Mouse (Mus musculus) forebrain, embryonic 15.5 days (tissue): ENCODE data around the gene Kcnq2. TPM values are rescaled to one million over a fixed set of nuclear protein-coding genes. Genes with fewer than 3 reads are reported as not detected.

Source experiments
- ATAC-seq: fragments of 200-750 bp; cut with Nextera tagmentation; replicated peaks from 2 replicates; pipeline ENCODE4 v1.8.0; 2017; ENCODE audit warnings: mild to moderate bottlenecking, moderate TSS enrichment, moderate library complexity
- H3K27ac ChIP-seq: fragments of 300-500 bp; sonication (generic); replicated peaks from 2 replicates; pipeline ENCODE4 v1.5.1; 2015; ENCODE audit warnings: mild to moderate bottlenecking, inconsistent platforms
- H3K27me3 ChIP-seq: fragments of 300-500 bp; sonication (generic); 2 replicates; pipeline ENCODE4 v1.6.1; 2015; ENCODE audit warnings: inconsistent platforms
- H3K36me3 ChIP-seq: fragments of 300-500 bp; sonication (generic); 2 replicates; pipeline ENCODE4 v1.6.1; 2015; ENCODE audit warnings: mild to moderate bottlenecking, inconsistent platforms
- H3K4me1 ChIP-seq: fragments of 300-500 bp; sonication (generic); 2 replicates; pipeline ENCODE4 v1.6.1; 2015; ENCODE audit warnings: inconsistent platforms
- H3K4me2 ChIP-seq: fragments of 300-500 bp; sonication (generic); replicated peaks from 2 replicates; pipeline ENCODE4 v1.6.1; 2015; ENCODE audit warnings: mild to moderate bottlenecking, inconsistent platforms
- H3K4me3 ChIP-seq: fragments of 300-500 bp; sonication (generic); 2 replicates; pipeline ENCODE4 v1.5.1; 2015; ENCODE audit warnings: mild to moderate bottlenecking, inconsistent platforms
- H3K9ac ChIP-seq: fragments of 300-500 bp; sonication (generic); replicated peaks from 2 replicates; pipeline ENCODE4 v1.6.1; 2015; ENCODE audit warnings: mild to moderate bottlenecking, inconsistent platforms
- H3K9me3 ChIP-seq: fragments of 300-500 bp; sonication (generic); 2 replicates; pipeline ENCODE4 v1.6.1; 2016; ENCODE audit warnings: inconsistent platforms
- WGBS: fragments of 180-500 bp; shearing (Covaris S2); methylation state at CpG from one replicate; pipeline ENCODE4 v1.1.7; 2015; ENCODE audit warnings: mixed read lengths; 5-methylcytosine and 5-hydroxymethylcytosine counted together
- polyA plus RNA-seq: library from polyadenylated mRNA; unstranded; fragments of >200 nt; fragmentation: Nextera tagmentation; extraction: Ambion mirVana; gene quantifications from 2 replicates; pipeline ENCODE4 v1.2.1, GENCODE M21; 2015

The Kcnq2 gene
- polyA plus RNA-seq, 1 experiment from 2014 or later = 46.7 TPM

GRCm38 (mm10) chr2:181032407-181032806 is 102.7 kb downstream of the Kcnq2 start:
- H3K9me3 ChIP-seq = no peaks in the 10 kb centered on the region
- no peaks in the 10 kb centered on the region for H3K36me3 ChIP-seq
- no peaks in the 10 kb centered on the region for H3K27me3 ChIP-seq
- ATAC-seq = no peak
- WGBS = 67% methylated on average over 5 of the region's 5 CpGs
- H3K9ac ChIP-seq = no peak overlapping the region
- no peak overlapping the region for H3K4me2 ChIP-seq
- no peaks in the 10 kb centered on the region for H3K4me1 ChIP-seq
- H3K27ac ChIP-seq = no peak overlapping the region
- H3K4me3 ChIP-seq = no peak overlapping the region

DNA sequence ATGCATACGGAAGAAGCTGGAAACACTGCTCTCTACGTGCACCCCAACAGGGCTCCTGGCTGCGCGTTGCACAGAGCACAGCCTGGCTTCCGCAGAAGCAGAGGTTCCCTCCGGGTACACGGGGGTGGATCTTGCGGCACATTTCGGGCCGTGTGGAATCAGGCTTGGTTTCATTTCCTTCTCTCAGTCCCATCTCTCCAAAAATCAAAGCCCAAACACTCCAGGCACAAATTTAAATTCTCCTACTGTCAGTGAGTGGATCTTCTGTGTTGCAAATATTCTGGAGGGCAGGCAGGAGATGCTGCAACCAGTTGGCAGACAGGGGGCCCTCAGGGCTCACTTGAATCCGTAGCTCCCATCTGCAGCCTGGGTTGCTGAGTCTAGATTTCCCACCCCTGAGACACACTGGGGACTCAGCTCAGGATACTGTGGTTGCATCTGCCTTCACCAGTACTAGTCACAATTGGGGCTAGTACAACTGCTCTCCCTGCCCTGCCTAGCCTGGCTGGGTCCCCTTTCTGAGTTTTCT is 103.6 kb downstream of the Kcnq2 start:
- no peak overlapping the region for H3K4me3 ChIP-seq
- WGBS = 86% methylated on average over 11 of the region's 11 CpGs
- no peak for ATAC-seq
- no peaks in the 10 kb centered on the region for H3K27me3 ChIP-seq
- H3K36me3 ChIP-seq = no peaks in the 10 kb centered on the region
- no peaks in the 10 kb centered on the region for H3K9me3 ChIP-seq
- H3K4me1 ChIP-seq = no peaks in the 10 kb centered on the region
- H3K9ac ChIP-seq = no peak overlapping the region
- no peak overlapping the region for H3K27ac ChIP-seq
- no peak overlapping the region for H3K4me2 ChIP-seq

Other genes with a start within 250 kb of the Kcnq2 start
- 50.2 and 52.8 TPM in 2 replicates for gene Ythdf1, start 214.4 kb downstream of the Kcnq2 start, polyA plus RNA-seq
- 0.11 and 0.14 TPM in 2 replicates for gene Birc7, start 206.3 kb downstream of the Kcnq2 start, polyA plus RNA-seq
- 50.8 and 64.3 TPM in 2 replicates for gene Nkain4, start 180.6 kb downstream of the Kcnq2 start, polyA plus RNA-seq
- gene Arfgap1, start 168.1 kb downstream of the Kcnq2 start, polyA plus RNA-seq = 103 and 106 TPM in 2 replicates
- gene Col20a1, start 148.8 kb downstream of the Kcnq2 start, polyA plus RNA-seq = 0.08 and 0.29 TPM in 2 replicates
- 8.9 and 10.0 TPM in 2 replicates for gene Chrna4, start 91.8 kb downstream of the Kcnq2 start, polyA plus RNA-seq
- 5.8 and 6.3 TPM in 2 replicates for gene Eef1a2, start 21.7 kb upstream of the Kcnq2 start, polyA plus RNA-seq
- 512 and 520 TPM in 2 replicates for gene Ppdpf, start 51.9 kb upstream of the Kcnq2 start, polyA plus RNA-seq
- not detected in 2 replicates for gene Ptk6, start 67.5 kb upstream of the Kcnq2 start, polyA plus RNA-seq
- 0.06 TPM in 1 of 2 replicates, not detected in the other for gene Srms, start 77.9 kb upstream of the Kcnq2 start, polyA plus RNA-seq
- not detected in 2 replicates for gene Fndc11, start 84.7 kb upstream of the Kcnq2 start, polyA plus RNA-seq
- gene Helz2, start 106.7 kb upstream of the Kcnq2 start, polyA plus RNA-seq = 0.29 and 0.37 TPM in 2 replicates
- gene Gmeb2, start 152.7 kb upstream of the Kcnq2 start, polyA plus RNA-seq = 20.2 and 20.3 TPM in 2 replicates
- 960 and 986 TPM in 2 replicates for gene Stmn3, start 179.2 kb upstream of the Kcnq2 start, polyA plus RNA-seq
- gene Rtel1, start 184.4 kb upstream of the Kcnq2 start, polyA plus RNA-seq = 37.5 and 44.1 TPM in 2 replicates
- gene Zgpat, start 229.6 kb upstream of the Kcnq2 start, polyA plus RNA-seq = 82.1 TPM in 2 replicates
- 98.3 and 98.4 TPM in 2 replicates for gene Arfrp1, start 230.1 kb upstream of the Kcnq2 start, polyA plus RNA-seq
- 45.7 and 45.9 TPM in 2 replicates for gene Lime1, start 244.8 kb upstream of the Kcnq2 start, polyA plus RNA-seq